Mouse (Mus musculus) thymus, adult 2 months (tissue): Measurements from ENCODE around the gene Taf5. TPM values are rescaled to one million over a fixed set of nuclear protein-coding genes. Genes with fewer than 3 reads are reported as not detected.

Source experiments
- DNase-seq: peaks from one replicate; pipeline ENCODE4 v3.0.0; 2021
- H3K27ac ChIP-seq: fragments of 200-500 bp; 2 replicates; pipeline ENCODE4 v1.5.1; 2012; ENCODE audit warnings: low read length, control low read depth; ENCODE audit not compliant: control insufficient read depth, insufficient read depth
- H3K27me3 ChIP-seq: fragments of 200-500 bp; 2 replicates; pipeline ENCODE4 v1.6.1; 2012; ENCODE audit warnings: mild to moderate bottlenecking, low read length, moderate library complexity, mixed read lengths; ENCODE audit not compliant: control insufficient read depth, insufficient read depth
- H3K36me3 ChIP-seq: fragments of 200-500 bp; 2 replicates; pipeline ENCODE4 v1.6.1; 2012; ENCODE audit warnings: mild to moderate bottlenecking, low read length, moderate library complexity; ENCODE audit not compliant: control insufficient read depth, insufficient read depth
- H3K4me1 ChIP-seq: fragments of 200-500 bp; replicated peaks from 2 replicates; pipeline ENCODE4 v1.6.1; 2012; ENCODE audit warnings: low read length; ENCODE audit not compliant: control insufficient read depth, insufficient read depth
- H3K4me3 ChIP-seq: fragments of 200-500 bp; 2 replicates; pipeline ENCODE4 v1.5.1; 2012; ENCODE audit warnings: mild to moderate bottlenecking, low read length, control low read depth, moderate library complexity; ENCODE audit not compliant: control insufficient read depth, insufficient read depth
- CTCF ChIP-seq: fragments of 200-500 bp; IDR thresholded peaks from 2 replicates; pipeline ENCODE4 v1.5.1; 2012; ENCODE audit warnings: mild to moderate bottlenecking, control low read depth, low read length, moderate library complexity, borderline replicate concordance; ENCODE audit not compliant: control insufficient read depth, poor library complexity, insufficient read depth; ENCODE audit errors: extremely low read depth
- POLR2A ChIP-seq: fragments of 200-500 bp; IDR thresholded peaks from 2 replicates; pipeline ENCODE4 v1.6.1; 2012; ENCODE audit warnings: mild to moderate bottlenecking, low read length, control low read depth, moderate library complexity; ENCODE audit not compliant: control insufficient read depth, poor library complexity, insufficient read depth; ENCODE audit errors: extremely low read depth
- WGBS: fragments of 180-500 bp; shearing (Covaris S2); methylation state at CpG from one replicate; pipeline ENCODE4 v1.1.7; 2018; 5-methylcytosine and 5-hydroxymethylcytosine counted together
- polyA plus RNA-seq: library from polyadenylated mRNA; depleted of rRNA; stranded (reverse); fragments of >200 nt; gene quantifications from 2 replicates; pipeline ENCODE4 v1.2.3, GENCODE M21; 2012; rRNA removed

Taf5 gene
- 6.7 and 8.4 TPM in 2 replicates for polyA plus RNA-seq

- WGBS: 9% methylated on average over 49 of the region's 49 CpGs
- Histone ChIP-seq H3K4me3 (peak within 1 kb of the TSS; percentile 70), H3K4me1 (peaks cover 4% of the 10 kb centered on the region), H3K27ac (peak within 1 kb of the TSS; percentile 54), H3K36me3 (peaks cover 8% of the 10 kb centered on the region; the same call in 1 of the 2 replicates), H3K27me3 (no peaks in the 10 kb centered on the region)
- TF ChIP-seq POLR2A (peak; percentile 98), CTCF (peak; percentile 56; the same call in 1 of the 2 replicates)
- DNase-seq: peak; percentile 99
These were observed at the start of gene Taf5 for GRCm38 (mm10) chr19:47067096-47067882. Gene Taf5, plus strand, starts transcription at chr19:47067746.

GRCm38 (mm10) chr19:47017831-47018230 lies 49.7 kb upstream of the Taf5 start:
- DNase-seq: no peak
- H3K4me1 ChIP-seq: peaks cover 19% of the 10 kb centered on the region
- peaks cover 4% of the 10 kb centered on the region; the same call in 1 of the 2 replicates for H3K27me3 ChIP-seq
- WGBS: 13% methylated on average over 3 of the region's 3 CpGs
- H3K27ac ChIP-seq: no peak overlapping the region
- no peaks in the 10 kb centered on the region for H3K36me3 ChIP-seq
- TF ChIP-seq POLR2A (no peak), CTCF (no peak)
- H3K4me3 ChIP-seq: no peak overlapping the region

GRCm38 (mm10) chr19:47018330-47018729 lies 49.2 kb upstream of the Taf5 start:
- Histone ChIP-seq H3K27me3 (peaks cover 4% of the 10 kb centered on the region; the same call in 1 of the 2 replicates), H3K27ac (no peak overlapping the region), H3K36me3 (no peaks in the 10 kb centered on the region), H3K4me3 (no peak overlapping the region), H3K4me1 (peaks cover 19% of the 10 kb centered on the region)
- WGBS: 65% methylated on average over 2 of the region's 2 CpGs
- no peak for DNase-seq
- no peak for TF ChIP-seq POLR2A
- no peak for TF ChIP-seq CTCF

- H3K4me1 ChIP-seq: peaks cover 15% of the 10 kb centered on the region
These were observed 48.2 kb upstream of the Taf5 start for GRCm38 (mm10) chr19:47019326-47019725.

GRCm38 (mm10) chr19:47022709-47023108 lies 44.8 kb upstream of the Taf5 start:
- no peak for DNase-seq
- H3K27me3 ChIP-seq: no peaks in the 10 kb centered on the region; the same call in 1 of the 2 replicates
- WGBS: 36% methylated on average over 4 of the region's 4 CpGs

More at GRCm38 (mm10) chr19:47019326-47019725, 48.2 kb upstream of the Taf5 start:
- Histone ChIP-seq H3K4me3 (no peak overlapping the region), H3K36me3 (no peaks in the 10 kb centered on the region), H3K27me3 (peaks cover under 1% of the 10 kb centered on the region; the same call in 1 of the 2 replicates), H3K27ac (no peak overlapping the region)
- TF ChIP-seq POLR2A (no peak), CTCF (no peak)
- WGBS: 58% methylated on average over 6 of the region's 6 CpGs
- no peak for DNase-seq

GRCm38 (mm10) chr19:47023546-47023945 lies 44.0 kb upstream of the Taf5 start:
- H3K4me3 ChIP-seq: no peak overlapping the region
- WGBS: 83% methylated on average over 13 of the region's 13 CpGs
- no peak for DNase-seq
- H3K27ac ChIP-seq: no peak overlapping the region
- TF ChIP-seq POLR2A (no peak), CTCF (no peak)
- H3K27me3 ChIP-seq: no peaks in the 10 kb centered on the region
- no peaks in the 10 kb centered on the region for H3K4me1 ChIP-seq
- H3K36me3 ChIP-seq: no peaks in the 10 kb centered on the region

More at GRCm38 (mm10) chr19:47022709-47023108, 44.8 kb upstream of the Taf5 start:
- Histone ChIP-seq H3K4me1 (no peaks in the 10 kb centered on the region), H3K27ac (no peak overlapping the region), H3K4me3 (no peak overlapping the region), H3K36me3 (no peaks in the 10 kb centered on the region)
- TF ChIP-seq POLR2A (no peak), CTCF (no peak)

- WGBS: 87% methylated on average over 10 of the region's 10 CpGs
These were observed 42.6 kb upstream of the Taf5 start for GRCm38 (mm10) chr19:47024954-47025353.

More at GRCm38 (mm10) chr19:47024954-47025353, 42.6 kb upstream of the Taf5 start:
- Histone ChIP-seq H3K36me3 (no peaks in the 10 kb centered on the region), H3K27ac (no peak overlapping the region), H3K27me3 (no peaks in the 10 kb centered on the region), H3K4me3 (no peak overlapping the region), H3K4me1 (no peaks in the 10 kb centered on the region)
- DNase-seq: no peak
- no peak for TF ChIP-seq POLR2A
- TF ChIP-seq CTCF: no peak
